Mouse (Mus musculus) olfactory bulb, adult 2 months (tissue): ENCODE data around the gene Gm13128. TPM values are rescaled to one million over a fixed set of nuclear protein-coding genes. Genes with fewer than 3 reads are reported as not detected.
"Not testable (repeated sequence)": the region's sequence is repeated elsewhere in the genome, so short reads cannot be mapped to it uniquely, and the experiment has no call there.

Source experiments
- H3K27ac ChIP-seq: fragments of 200-500 bp; 2 replicates; pipeline ENCODE4 v1.5.1; 2012; ENCODE audit warnings: low read depth, low read length; ENCODE audit not compliant: insufficient read depth
- H3K4me1 ChIP-seq: fragments of 200-500 bp; 2 replicates; pipeline ENCODE4 v1.6.1; 2012; ENCODE audit warnings: low read length; ENCODE audit not compliant: control insufficient read depth, insufficient read depth
- H3K4me3 ChIP-seq: fragments of 200-500 bp; 2 replicates; pipeline ENCODE4 v1.5.1; 2012; ENCODE audit warnings: mild to moderate bottlenecking, low read depth, low read length, moderate library complexity; ENCODE audit not compliant: insufficient read depth
- CTCF ChIP-seq: fragments of 200-500 bp; IDR thresholded peaks from 2 replicates; pipeline ENCODE4 v1.5.1; 2012; ENCODE audit warnings: low read depth, mild to moderate bottlenecking, low read length, moderate library complexity; ENCODE audit not compliant: insufficient read depth
- POLR2A ChIP-seq: fragments of 200-500 bp; IDR thresholded peaks from 2 replicates; pipeline ENCODE4 v1.6.1; 2012; ENCODE audit warnings: mild to moderate bottlenecking, low read depth, low read length, moderate library complexity; ENCODE audit not compliant: insufficient read depth
- WGBS: fragments of 180-500 bp; shearing (Covaris S2); methylation state at CpG from one replicate; pipeline ENCODE4 v1.1.7; 2018; 5-methylcytosine and 5-hydroxymethylcytosine counted together
- polyA plus RNA-seq: library from polyadenylated mRNA; stranded (reverse); fragments of >200 nt; gene quantifications from 2 replicates; pipeline ENCODE4 v1.2.4, GENCODE M21; 2012; ENCODE audit warnings: low replicate concordance; ENCODE audit not compliant: missing spikeins, insufficient read depth, insufficient read length

Gm13128 gene
- polyA plus RNA-seq: not detected in 2 replicates

GRCm38 (mm10) chr4:144329949-144330348 lies at the start of gene Gm13128:
Gene Gm13128, plus strand, starts transcription at chr4:144330249.
- H3K4me1 ChIP-seq: not testable (repeated sequence)
- WGBS: 57% methylated on average over 4 of the region's 4 CpGs

GRCm38 (mm10) chr4:144280388-144280787 lies 49.7 kb upstream of the Gm13128 start, which contains the start of gene Pramel5:
Gene Pramel5, minus strand, starts transcription at chr4:144280488.
- not testable (repeated sequence) for H3K4me1 ChIP-seq, H3K4me3 ChIP-seq, H3K27ac ChIP-seq
- 71% methylated on average over 1 of the region's 1 CpGs for WGBS

More at GRCm38 (mm10) chr4:144329949-144330348, at the start of gene Gm13128:
- not testable (repeated sequence) for H3K27ac ChIP-seq, H3K4me3 ChIP-seq

DNA sequence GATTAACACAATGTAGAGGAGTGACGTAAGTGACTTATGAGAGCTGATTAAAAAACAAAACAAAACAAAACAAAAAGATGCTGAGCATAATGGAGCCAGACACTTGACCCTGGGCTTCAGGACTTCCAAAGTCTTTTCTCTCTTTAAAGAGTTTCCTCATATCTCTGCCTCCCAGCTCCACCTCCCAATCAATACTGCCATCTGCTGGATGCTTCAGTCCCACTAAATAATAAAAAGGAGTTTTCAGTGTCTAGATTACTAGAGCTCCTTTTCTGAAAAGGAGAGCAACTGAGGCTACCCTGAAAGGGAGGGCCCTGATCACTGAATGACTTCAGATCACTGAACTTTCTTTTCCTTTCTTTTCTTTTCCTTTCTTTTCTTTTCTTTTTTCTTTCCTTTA lies 30.6 kb upstream of the Gm13128 start:
- WGBS: 33% methylated on average over 1 of the region's 1 CpGs
- H3K4me1 ChIP-seq, H3K4me3 ChIP-seq, H3K27ac ChIP-seq: not testable (repeated sequence)

- not testable (repeated sequence) for H3K4me3 ChIP-seq, H3K27ac ChIP-seq, H3K4me1 ChIP-seq
- 73% methylated on average over 2 of the region's 2 CpGs for WGBS
These were observed 17.2 kb upstream of the Gm13128 start for GRCm38 (mm10) chr4:144312666-144313460.

GRCm38 (mm10) chr4:144335856-144336255 lies 5.8 kb downstream of the Gm13128 start:
- not testable (repeated sequence) for H3K27ac ChIP-seq, H3K4me3 ChIP-seq, H3K4me1 ChIP-seq
- 87% methylated on average over 3 of the region's 3 CpGs for WGBS

- WGBS: 88% methylated on average over 3 of the region's 3 CpGs
- H3K4me3 ChIP-seq, H3K27ac ChIP-seq, H3K4me1 ChIP-seq: not testable (repeated sequence)
These were observed 27.6 kb downstream of the Gm13128 start, which contains the start of gene Gm13119 for GRCm38 (mm10) chr4:144357642-144358041. Gene Gm13119, plus strand, starts transcription at chr4:144357942.

DNA sequence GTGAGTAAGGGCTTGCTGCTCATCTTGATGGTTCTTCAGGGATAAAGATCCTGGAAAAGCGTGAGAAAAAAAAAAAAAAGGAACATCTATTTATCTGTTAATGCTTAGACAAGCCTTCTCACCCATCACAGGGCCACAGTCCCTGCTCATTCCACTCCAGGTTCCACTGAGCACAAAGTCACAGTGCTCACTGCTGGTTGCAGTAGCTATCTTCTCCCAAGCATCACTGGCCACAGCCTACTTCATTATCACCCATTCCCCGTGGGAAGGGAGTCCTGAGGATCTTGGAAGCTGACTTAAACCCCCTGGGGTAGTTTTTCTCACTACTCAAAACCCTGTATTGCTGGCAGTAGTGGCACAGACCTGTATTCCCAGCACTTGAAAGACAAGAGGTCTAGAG lies 47.9 kb downstream of the Gm13128 start, which contains the start of gene Pramef20:
Pramef20 (minus strand) TSS at position 23 of the 400 bp plus-strand sequence.
- TF ChIP-seq POLR2A (no peak), CTCF (no peak)
- no peaks in the 10 kb centered on the region for H3K4me1 ChIP-seq
- no peak within 1 kb of the TSS for H3K4me3 ChIP-seq
- WGBS: 60% methylated on average over 2 of the region's 2 CpGs
- no peak within 1 kb of the TSS for H3K27ac ChIP-seq

Other genes starting within 250 kb of the Gm13128 start
- gene Gm13102, start 223.8 kb upstream of the Gm13128 start, polyA plus RNA-seq: not detected in 2 replicates
- not detected in 2 replicates for gene Oog3, start 167.6 kb upstream of the Gm13128 start, polyA plus RNA-seq
- not detected in 2 replicates for gene Oog2, start 139.5 kb upstream of the Gm13128 start, polyA plus RNA-seq
- not detected in 2 replicates for gene C87977, start 116.9 kb upstream of the Gm13128 start, polyA plus RNA-seq
- gene Pramel5, start 49.8 kb upstream of the Gm13128 start, polyA plus RNA-seq: not detected in 2 replicates
- not detected in 2 replicates for gene Gm13119, start 27.7 kb downstream of the Gm13128 start, polyA plus RNA-seq
- gene Pramef20, start 47.7 kb downstream of the Gm13128 start, polyA plus RNA-seq: not detected in 2 replicates
- gene Pramef12, start 78.2 kb downstream of the Gm13128 start, polyA plus RNA-seq: not detected in 2 replicates
- not detected in 2 replicates for gene 1700012P22Rik, start 108.5 kb downstream of the Gm13128 start, polyA plus RNA-seq
- not detected in 2 replicates for gene Gm9944, start 123.1 kb downstream of the Gm13128 start, polyA plus RNA-seq
- gene Aadacl3, start 133.5 kb downstream of the Gm13128 start, polyA plus RNA-seq: not detected in 2 replicates
- not detected in 2 replicates for gene 9430007A20Rik, start 189.6 kb downstream of the Gm13128 start, polyA plus RNA-seq
- not detected in 2 replicates for gene Gm13124, start 234.9 kb downstream of the Gm13128 start, polyA plus RNA-seq